Mouse (Mus musculus): Measurements from ENCODE around the gene Syap1.

- TF ChIP-seq POLR2A (IDR thresholded peaks at IDR 0.05; ENCODE audit: extremely low read depth, insufficient read depth, low read length) (no peak), CTCF (IDR thresholded peaks at IDR 0.05; ENCODE audit: low read depth, low read length) (no peak)
Measured at GRCm38 (mm10) chrX:162829741-162830140, 58.5 kb downstream of the Syap1 start.
